Mouse (Mus musculus): ENCODE results near the gene Tsfm. TPM values are rescaled to one million over a fixed set of nuclear protein-coding genes. Genes with fewer than 3 reads are reported as not detected.
A peak's percentile ranks its signal among the peaks of the same experiment; 100 is the strongest.

Gene Tsfm
- polyA plus RNA-seq, 1 experiment from 2014 or later = 99.1 TPM

DNA sequence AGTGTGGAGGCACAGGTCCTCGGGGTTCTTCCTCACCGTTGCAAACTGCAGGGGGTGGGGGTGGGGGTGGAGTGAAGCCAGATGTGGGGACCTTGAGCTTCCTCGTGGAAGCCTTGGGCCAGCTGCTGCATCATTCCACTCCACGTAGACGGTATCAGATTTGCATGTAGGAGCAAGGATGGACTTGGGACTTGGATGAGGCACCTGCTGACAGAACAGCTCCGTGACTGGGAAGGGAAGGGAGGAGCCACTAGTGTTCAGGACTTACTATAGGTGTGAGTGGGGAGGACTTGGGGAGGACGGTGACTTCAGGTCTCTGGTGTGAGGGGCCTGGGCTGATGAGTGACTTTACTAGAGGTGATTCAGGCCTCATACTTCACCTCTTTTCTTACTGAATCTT is 57.7 kb downstream of the Tsfm start:
- H3K27me3 ChIP-seq = no peaks in the 10 kb centered on the region
- peak overlapping the region; percentile 50; the same call in 1 of the 2 replicates for H3K4me2 ChIP-seq
- no peak for ATAC-seq (ENCODE audit: insufficient number of reproducible peaks, insufficient read depth, low FRiP score, low TSS enrichment, low read depth)
- 0 out of 2 replicates have a peak overlapping the region, but pooled peaks have one; percentile 23 for H3K9ac ChIP-seq (replicated peaks)
- peak overlapping the region; percentile 85 for H3K27ac ChIP-seq
- no peaks in the 10 kb centered on the region for H3K36me3 ChIP-seq
- H3K4me1 ChIP-seq (replicated peaks) = peaks cover 33% of the 10 kb centered on the region
- no peaks in the 10 kb centered on the region for H3K9me3 ChIP-seq
- H3K4me3 ChIP-seq (replicated peaks) = no peak overlapping the region
- WGBS = 25% methylated on average over 7 of the region's 7 CpGs

DNA sequence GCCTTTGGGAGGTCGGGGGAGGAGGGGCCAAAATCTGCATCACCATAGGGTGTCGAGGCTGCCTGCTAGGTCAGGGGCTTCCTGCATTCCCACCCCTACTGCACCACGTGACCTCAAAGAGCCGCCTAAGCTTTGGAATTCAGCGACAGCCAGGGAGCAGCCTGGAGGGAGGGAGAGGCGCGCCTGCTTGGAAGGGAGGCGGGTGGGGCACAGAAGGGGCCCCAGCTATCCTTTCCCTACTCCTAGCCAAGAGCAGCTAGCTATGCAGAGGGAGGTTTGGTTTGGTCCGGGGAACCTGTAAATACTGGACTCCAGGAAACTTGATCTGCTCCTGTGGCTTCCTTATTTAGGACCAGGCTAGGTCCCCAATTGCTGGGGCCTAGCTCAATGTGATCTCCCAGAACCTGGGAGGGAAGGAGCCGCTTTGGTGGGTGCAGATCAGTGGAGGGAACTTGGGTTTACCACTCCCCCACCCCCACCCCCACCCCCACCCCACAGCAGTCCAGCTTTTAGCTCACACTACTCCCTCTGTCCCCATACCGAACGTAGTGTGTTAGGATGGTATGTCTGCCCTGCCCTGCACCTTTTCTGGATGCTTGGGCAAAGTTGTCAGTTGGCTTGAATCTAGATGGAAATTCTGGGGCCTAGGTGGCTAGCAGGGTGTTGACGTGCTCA is 58.5 kb downstream of the Tsfm start:
- H3K9ac ChIP-seq (replicated peaks) = 0 out of 2 replicates have a peak overlapping the region, but pooled peaks have one; percentile 23
- no peaks in the 10 kb centered on the region for H3K27me3 ChIP-seq
- peak; percentile 88 for ATAC-seq (ENCODE audit: insufficient number of reproducible peaks, insufficient read depth, low FRiP score, low TSS enrichment, low read depth)
- H3K36me3 ChIP-seq = no peaks in the 10 kb centered on the region
- WGBS = 6% methylated on average over 13 of the region's 13 CpGs
- H3K4me3 ChIP-seq (replicated peaks) = peak overlapping the region; percentile 6; the same call in 1 of the 2 replicates
- no peaks in the 10 kb centered on the region for H3K9me3 ChIP-seq
- H3K4me1 ChIP-seq (replicated peaks) = peaks cover 27% of the 10 kb centered on the region
- peak overlapping the region; percentile 50 for H3K4me2 ChIP-seq
- H3K27ac ChIP-seq = peak overlapping the region; percentile 85

- 8% methylated on average over 12 of the region's 12 CpGs for WGBS
- Histone ChIP-seq H3K27ac (peak overlapping the region; percentile 85), H3K9me3 (no peaks in the 10 kb centered on the region), H3K4me3 (replicated peaks) (peak overlapping the region; percentile 6; the same call in 1 of the 2 replicates), H3K4me2 (peak overlapping the region; percentile 50), H3K4me1 (replicated peaks) (peaks cover 27% of the 10 kb centered on the region), H3K27me3 (no peaks in the 10 kb centered on the region), H3K36me3 (no peaks in the 10 kb centered on the region), H3K9ac (replicated peaks) (no peak overlapping the region)
- ATAC-seq (ENCODE audit: insufficient number of reproducible peaks, insufficient read depth, low FRiP score, low TSS enrichment, low read depth) = peak; percentile 62
Measured at GRCm38 (mm10) chr10:126971363-126972050, 59.1 kb downstream of the Tsfm start.

DNA sequence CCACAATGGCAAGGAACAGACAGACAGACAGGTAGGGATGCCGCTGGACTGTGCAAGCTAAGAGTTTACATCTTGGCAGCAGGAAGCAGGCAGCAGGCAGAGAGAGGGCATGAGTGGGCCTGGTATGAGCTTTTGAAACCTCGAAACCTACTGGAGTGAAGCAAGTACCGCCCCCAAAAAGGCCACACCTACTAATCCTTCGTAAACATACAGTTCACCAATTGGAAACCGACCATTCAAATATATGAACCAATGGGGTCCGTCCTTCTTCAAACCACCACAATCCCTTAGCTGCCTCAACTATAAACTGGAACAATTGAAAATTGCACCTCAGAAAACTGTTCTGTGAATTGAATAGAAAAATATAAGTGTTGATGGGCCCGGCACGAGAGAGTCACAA is 66.8 kb downstream of the Tsfm start:
- 88% methylated on average over 8 of the region's 8 CpGs for WGBS
- Histone ChIP-seq H3K4me2 (no peak overlapping the region), H3K36me3 (no peaks in the 10 kb centered on the region), H3K4me1 (replicated peaks) (peaks cover 21% of the 10 kb centered on the region), H3K27me3 (0 out of 2 replicates have a peak, but pooled peaks cover 5% of the 10 kb centered on the region), H3K4me3 (replicated peaks) (no peak overlapping the region), H3K9me3 (no peaks in the 10 kb centered on the region), H3K9ac (replicated peaks) (no peak overlapping the region), H3K27ac (peak overlapping the region; percentile 88; the same call in 1 of the 2 replicates)
- ATAC-seq (ENCODE audit: insufficient number of reproducible peaks, insufficient read depth, low FRiP score, low TSS enrichment, low read depth) = no peak

- H3K36me3 ChIP-seq = no peaks in the 10 kb centered on the region
- peaks cover 21% of the 10 kb centered on the region for H3K4me1 ChIP-seq (replicated peaks)
- H3K27me3 ChIP-seq = 0 out of 2 replicates have a peak, but pooled peaks cover 5% of the 10 kb centered on the region
- H3K27ac ChIP-seq = peak overlapping the region; percentile 88
- H3K9ac ChIP-seq (replicated peaks) = no peak overlapping the region
- H3K9me3 ChIP-seq = no peaks in the 10 kb centered on the region
- 17% methylated on average over 6 of the region's 6 CpGs for WGBS
- no peak for ATAC-seq (ENCODE audit: insufficient number of reproducible peaks, insufficient read depth, low FRiP score, low TSS enrichment, low read depth)
- H3K4me2 ChIP-seq = no peak overlapping the region
- no peak overlapping the region for H3K4me3 ChIP-seq (replicated peaks)
Measured at GRCm38 (mm10) chr10:126962966-126963330, 67.7 kb downstream of the Tsfm start.

GRCm38 (mm10) chr10:126962271-126962965 is 68.2 kb downstream of the Tsfm start:
- peaks cover 6% of the 10 kb centered on the region; the same call in 1 of the 2 replicates for H3K27me3 ChIP-seq
- no peaks in the 10 kb centered on the region for H3K9me3 ChIP-seq
- 22% methylated on average over 15 of the region's 15 CpGs for WGBS
- H3K4me1 ChIP-seq (replicated peaks) = peaks cover 26% of the 10 kb centered on the region
- H3K4me3 ChIP-seq (replicated peaks) = no peak overlapping the region
- ATAC-seq (ENCODE audit: insufficient number of reproducible peaks, insufficient read depth, low FRiP score, low TSS enrichment, low read depth) = no peak; the same call in 1 of the 2 replicates
- H3K9ac ChIP-seq (replicated peaks) = no peak overlapping the region
- H3K4me2 ChIP-seq = peak overlapping the region; percentile 20
- no peaks in the 10 kb centered on the region for H3K36me3 ChIP-seq
- H3K27ac ChIP-seq = peak overlapping the region; percentile 88

GRCm38 (mm10) chr10:126961757-126962156 is 68.9 kb downstream of the Tsfm start:
- peak overlapping the region; percentile 88 for H3K27ac ChIP-seq
- peaks cover 33% of the 10 kb centered on the region for H3K4me1 ChIP-seq (replicated peaks)
- no peak for ATAC-seq (ENCODE audit: insufficient number of reproducible peaks, insufficient read depth, low FRiP score, low TSS enrichment, low read depth)
- 72% methylated on average over 10 of the region's 10 CpGs for WGBS
- no peak overlapping the region for H3K9ac ChIP-seq (replicated peaks)
- no peak overlapping the region for H3K4me3 ChIP-seq (replicated peaks)
- peaks cover 11% of the 10 kb centered on the region; the same call in 1 of the 2 replicates for H3K27me3 ChIP-seq
- no peaks in the 10 kb centered on the region for H3K36me3 ChIP-seq
- peak overlapping the region; percentile 20; the same call in 1 of the 2 replicates for H3K4me2 ChIP-seq
- no peaks in the 10 kb centered on the region for H3K9me3 ChIP-seq

MicroRNAs encoded within 50 kb of the gene (microRNA counts, 519-probe panel; counts per million panel counts)
- microRNA mmu-miR-26a (not detected), microRNA mmu-miR-546 (not detected)

Small RNAs within 50 kb of the gene (microRNA-seq; reads per million reads assigned to microRNA genes)
- gene Mir26a-2 (40.4 reads per million, percentile 40 among the genes with 10 or more reads in this experiment), gene Mir546 (not detected)

Other genes with a start within 250 kb of the Tsfm start
- 22.9 TPM in 2 replicates for gene Atp23, start 129.5 kb downstream of the Tsfm start, polyA plus RNA-seq (2016; fragmentation: Nextera tagmentation; extraction: Ambion mirVana)
- gene Ctdsp2, start 52.1 kb downstream of the Tsfm start, polyA plus RNA-seq (2016; fragmentation: Nextera tagmentation; extraction: Ambion mirVana) = 74.6 and 89.2 TPM in 2 replicates
- gene Avil, start 30.1 kb downstream of the Tsfm start, polyA plus RNA-seq (2016; fragmentation: Nextera tagmentation; extraction: Ambion mirVana) = 0.15 and 1.1 TPM in 2 replicates
- gene Mettl1, start 10.6 kb upstream of the Tsfm start, polyA plus RNA-seq (2016; fragmentation: Nextera tagmentation; extraction: Ambion mirVana) = 52.5 and 53.7 TPM in 2 replicates
- 0.50 TPM in 2 replicates for gene Eef1akmt3, start 10.7 kb upstream of the Tsfm start, polyA plus RNA-seq (2016; fragmentation: Nextera tagmentation; extraction: Ambion mirVana)
- 0.16 TPM in 1 of 2 replicates, not detected in the other for gene Cyp27b1, start 17.4 kb upstream of the Tsfm start, polyA plus RNA-seq (2016; fragmentation: Nextera tagmentation; extraction: Ambion mirVana)
- 1.5 and 1.9 TPM in 2 replicates for gene March9, start 29.3 kb upstream of the Tsfm start, polyA plus RNA-seq (2016; fragmentation: Nextera tagmentation; extraction: Ambion mirVana)
- gene Cdk4, start 32.7 kb upstream of the Tsfm start, polyA plus RNA-seq (2016; fragmentation: Nextera tagmentation; extraction: Ambion mirVana) = 2,363 and 2,376 TPM in 2 replicates
- gene Tspan31, start 39.4 kb upstream of the Tsfm start, polyA plus RNA-seq (2016; fragmentation: Nextera tagmentation; extraction: Ambion mirVana) = 171 and 172 TPM in 2 replicates
- 0.38 TPM in 1 of 2 replicates, not detected in the other for gene Agap2, start 44.4 kb upstream of the Tsfm start, polyA plus RNA-seq (2016; fragmentation: Nextera tagmentation; extraction: Ambion mirVana)
- 58.7 and 65.5 TPM in 2 replicates for gene Os9, start 90.3 kb upstream of the Tsfm start, polyA plus RNA-seq (2016; fragmentation: Nextera tagmentation; extraction: Ambion mirVana)
- 4.3 and 5.0 TPM in 2 replicates for gene B4galnt1, start 134.4 kb upstream of the Tsfm start, polyA plus RNA-seq (2016; fragmentation: Nextera tagmentation; extraction: Ambion mirVana)
- 3.4 and 3.5 TPM in 2 replicates for gene Slc26a10, start 149.8 kb upstream of the Tsfm start, polyA plus RNA-seq (2016; fragmentation: Nextera tagmentation; extraction: Ambion mirVana)
- gene Arhgef25, start 159.2 kb upstream of the Tsfm start, polyA plus RNA-seq (2016; fragmentation: Nextera tagmentation; extraction: Ambion mirVana) = 67.5 and 74.1 TPM in 2 replicates
- 150 and 166 TPM in 2 replicates for gene Dtx3, start 164.9 kb upstream of the Tsfm start, polyA plus RNA-seq (2016; fragmentation: Nextera tagmentation; extraction: Ambion mirVana)
- 27.3 and 28.0 TPM in 2 replicates for gene Pip4k2c, start 180.7 kb upstream of the Tsfm start, polyA plus RNA-seq (2016; fragmentation: Nextera tagmentation; extraction: Ambion mirVana)
- gene Kif5a, start 232.5 kb upstream of the Tsfm start, polyA plus RNA-seq (2016; fragmentation: Nextera tagmentation; extraction: Ambion mirVana) = 5.3 and 5.6 TPM in 2 replicates
- 174 and 183 TPM in 2 replicates for gene Dctn2, start 235.5 kb upstream of the Tsfm start, polyA plus RNA-seq (2016; fragmentation: Nextera tagmentation; extraction: Ambion mirVana)